Mouse (Mus musculus) olfactory bulb, adult 2 months (tissue): ENCODE data around the gene Ube2h. TPM values are rescaled to one million over a fixed set of nuclear protein-coding genes. Genes with fewer than 3 reads are reported as not detected.

Experiments
- H3K27ac ChIP-seq: fragments of 200-500 bp; 2 replicates; pipeline ENCODE4 v1.5.1; 2012; ENCODE audit warnings: low read depth, low read length; ENCODE audit not compliant: insufficient read depth
- H3K4me1 ChIP-seq: fragments of 200-500 bp; 2 replicates; pipeline ENCODE4 v1.6.1; 2012; ENCODE audit warnings: low read length; ENCODE audit not compliant: control insufficient read depth, insufficient read depth
- H3K4me3 ChIP-seq: fragments of 200-500 bp; 2 replicates; pipeline ENCODE4 v1.5.1; 2012; ENCODE audit warnings: mild to moderate bottlenecking, low read depth, low read length, moderate library complexity; ENCODE audit not compliant: insufficient read depth
- CTCF ChIP-seq: fragments of 200-500 bp; IDR thresholded peaks from 2 replicates; pipeline ENCODE4 v1.5.1; 2012; ENCODE audit warnings: low read depth, mild to moderate bottlenecking, low read length, moderate library complexity; ENCODE audit not compliant: insufficient read depth
- POLR2A ChIP-seq: fragments of 200-500 bp; IDR thresholded peaks from 2 replicates; pipeline ENCODE4 v1.6.1; 2012; ENCODE audit warnings: mild to moderate bottlenecking, low read depth, low read length, moderate library complexity; ENCODE audit not compliant: insufficient read depth
- WGBS: fragments of 180-500 bp; shearing (Covaris S2); methylation state at CpG from one replicate; pipeline ENCODE4 v1.1.7; 2018; 5-methylcytosine and 5-hydroxymethylcytosine counted together
- polyA plus RNA-seq: library from polyadenylated mRNA; stranded (reverse); fragments of >200 nt; gene quantifications from 2 replicates; pipeline ENCODE4 v1.2.4, GENCODE M21; 2012; ENCODE audit warnings: low replicate concordance; ENCODE audit not compliant: missing spikeins, insufficient read depth, insufficient read length

The Ube2h gene
- polyA plus RNA-seq, 1 experiment = not detected

DNA sequence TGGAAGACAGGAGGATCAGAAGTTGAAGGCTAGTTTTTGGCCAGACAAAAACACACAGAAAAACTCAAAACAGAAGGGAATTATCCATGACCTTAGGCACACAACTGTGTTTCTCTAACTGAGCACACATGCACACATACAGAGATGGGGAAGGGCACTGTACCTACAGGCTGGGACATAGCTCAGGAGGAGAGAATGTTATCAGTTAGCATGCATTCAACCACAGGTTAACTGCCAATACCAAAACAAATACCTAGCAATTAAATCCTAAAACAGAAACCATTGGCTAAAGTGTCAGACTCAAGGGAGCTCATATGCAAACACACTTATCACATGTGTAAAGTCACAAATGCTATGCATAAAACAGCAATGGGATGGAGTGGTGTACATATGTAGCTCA is 20.2 kb downstream of the Ube2h start:
- TF ChIP-seq POLR2A (no peak), CTCF (no peak)
- H3K4me3 ChIP-seq = no peak overlapping the region
- peaks cover 3% of the 10 kb centered on the region; the same call in 1 of the 2 replicates for H3K4me1 ChIP-seq
- H3K27ac ChIP-seq = no peak overlapping the region

GRCm38 (mm10) chr6:30282361-30282760 is 22.0 kb downstream of the Ube2h start:
- TF ChIP-seq CTCF (no peak), POLR2A (no peak)
- Histone ChIP-seq H3K4me1 (peaks cover 3% of the 10 kb centered on the region), H3K4me3 (no peak overlapping the region), H3K27ac (no peak overlapping the region)
- 62% methylated on average over 2 of the region's 2 CpGs for WGBS

DNA sequence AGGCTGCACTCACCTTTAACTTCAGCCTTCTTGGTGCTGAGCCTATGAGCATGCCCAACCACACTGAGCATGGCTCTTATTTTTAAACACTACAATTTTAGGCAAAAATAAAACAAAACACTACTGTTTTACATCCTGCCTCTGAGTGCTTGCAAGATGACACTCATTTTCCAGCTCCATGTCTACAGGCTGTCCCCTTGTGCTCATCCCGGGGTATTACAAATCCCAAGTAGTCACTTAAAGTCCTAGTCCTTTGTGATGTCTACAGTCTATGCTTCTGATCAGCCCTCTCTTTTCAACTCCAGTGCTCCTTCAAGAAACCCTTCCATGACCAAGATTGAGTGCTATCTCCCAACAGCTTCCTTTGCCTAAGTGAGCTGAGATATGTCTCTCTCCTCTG is 26.0 kb downstream of the Ube2h start:
- Histone ChIP-seq H3K27ac (no peak overlapping the region), H3K4me1 (peaks cover 9% of the 10 kb centered on the region), H3K4me3 (no peak overlapping the region)
- 45% methylated on average over 1 of the region's 1 CpGs for WGBS
- TF ChIP-seq CTCF (no peak), POLR2A (no peak)

DNA sequence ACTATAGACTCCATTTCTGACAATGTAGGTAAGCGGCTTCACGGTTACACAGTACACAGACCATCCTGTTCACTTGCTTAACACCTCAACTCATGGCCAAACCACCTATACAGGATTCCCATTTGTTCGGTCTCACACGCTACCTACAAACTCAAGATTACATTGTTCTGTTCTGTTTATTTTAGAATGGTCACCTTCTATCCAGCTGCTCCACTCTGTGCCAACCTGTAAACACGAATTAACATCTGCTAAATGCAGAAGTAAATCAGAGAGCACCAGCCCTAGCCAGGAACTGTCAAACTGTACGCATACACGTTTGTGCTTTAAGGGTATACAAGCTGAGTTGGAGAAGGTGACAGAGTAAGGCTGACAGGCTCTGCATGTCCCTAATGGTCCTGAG is 27.5 kb downstream of the Ube2h start:
- WGBS = 79% methylated on average over 7 of the region's 7 CpGs
- H3K4me3 ChIP-seq = no peak overlapping the region
- peaks cover 11% of the 10 kb centered on the region for H3K4me1 ChIP-seq
- H3K27ac ChIP-seq = no peak overlapping the region
- TF ChIP-seq CTCF (no peak), POLR2A (no peak)

DNA sequence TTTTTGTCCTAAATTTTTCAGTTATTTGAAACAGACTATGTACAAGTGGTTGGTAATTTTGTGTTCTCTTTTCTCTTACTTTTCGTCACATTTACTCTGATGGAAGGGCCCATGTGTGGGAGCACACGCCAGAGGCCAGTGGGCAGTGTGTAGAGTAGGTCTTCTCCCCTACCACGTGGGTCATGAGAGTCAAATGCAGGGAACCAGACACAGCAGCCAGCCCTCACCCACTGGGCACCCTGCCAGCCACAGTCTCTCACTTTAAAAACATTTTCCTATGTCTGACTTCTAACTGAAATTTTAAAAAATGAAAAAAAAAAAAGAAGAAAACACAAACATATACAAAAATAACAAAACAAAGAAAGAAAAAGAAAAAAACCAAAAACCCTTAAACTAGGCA is 28.0 kb downstream of the Ube2h start:
- TF ChIP-seq CTCF (no peak), POLR2A (no peak)
- Histone ChIP-seq H3K27ac (no peak overlapping the region), H3K4me3 (no peak overlapping the region), H3K4me1 (peaks cover 11% of the 10 kb centered on the region)
- WGBS = 51% methylated on average over 3 of the region's 3 CpGs

- Histone ChIP-seq H3K4me3 (no peak overlapping the region), H3K27ac (no peak overlapping the region; the same call in 1 of the 2 replicates), H3K4me1 (peaks cover 14% of the 10 kb centered on the region)
- TF ChIP-seq CTCF (no peak), POLR2A (no peak)
- WGBS = 55% methylated on average over 5 of the region's 5 CpGs
These were observed 29.0 kb downstream of the Ube2h start for GRCm38 (mm10) chr6:30275159-30275847.

- peaks cover 14% of the 10 kb centered on the region for H3K4me1 ChIP-seq
- TF ChIP-seq POLR2A (no peak), CTCF (no peak)
- no peak overlapping the region for H3K4me3 ChIP-seq
- WGBS = 40% methylated on average over 3 of the region's 3 CpGs
- no peak overlapping the region for H3K27ac ChIP-seq
These were observed 31.4 kb downstream of the Ube2h start for GRCm38 (mm10) chr6:30272911-30273310.

DNA sequence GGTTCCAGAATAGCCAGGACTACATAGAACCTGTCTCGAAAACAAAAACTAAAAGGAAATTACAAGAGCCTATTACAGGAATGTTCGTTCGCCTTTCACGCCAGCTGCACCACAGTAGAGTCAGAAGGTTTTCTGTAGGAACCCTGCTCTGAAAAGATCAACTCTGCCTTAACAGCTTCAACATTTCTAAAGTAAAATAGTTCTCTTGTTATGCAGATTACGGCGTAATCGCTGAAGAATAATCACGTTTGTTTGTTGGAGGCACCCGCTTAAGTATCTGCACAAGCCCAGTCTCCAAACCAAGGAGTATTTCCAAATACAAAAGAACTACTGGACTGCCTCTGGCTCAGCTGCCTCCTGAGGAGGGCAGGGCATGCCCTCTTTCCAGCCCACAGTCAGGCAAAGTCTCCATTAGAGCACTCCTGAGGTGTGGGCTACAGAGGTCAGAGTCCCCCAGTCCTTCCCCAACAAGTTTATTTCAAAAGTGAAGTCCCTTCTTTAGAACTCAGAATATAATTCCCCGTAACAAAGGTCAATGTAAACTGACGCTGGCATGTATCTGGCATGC is 31.9 kb downstream of the Ube2h start:
- TF ChIP-seq CTCF (no peak), POLR2A (no peak)
- 48% methylated on average over 11 of the region's 11 CpGs for WGBS
- Histone ChIP-seq H3K27ac (no peak overlapping the region), H3K4me3 (no peak overlapping the region), H3K4me1 (peaks cover 11% of the 10 kb centered on the region)

- Histone ChIP-seq H3K4me3 (no peak overlapping the region), H3K27ac (no peak overlapping the region), H3K4me1 (0 out of 2 replicates have a peak, but pooled peaks cover 5% of the 10 kb centered on the region)
- WGBS = 46% methylated on average over 5 of the region's 5 CpGs
- TF ChIP-seq CTCF = no peak
- TF ChIP-seq POLR2A = no peak
These were observed 34.5 kb downstream of the Ube2h start for GRCm38 (mm10) chr6:30269846-30270245.

DNA sequence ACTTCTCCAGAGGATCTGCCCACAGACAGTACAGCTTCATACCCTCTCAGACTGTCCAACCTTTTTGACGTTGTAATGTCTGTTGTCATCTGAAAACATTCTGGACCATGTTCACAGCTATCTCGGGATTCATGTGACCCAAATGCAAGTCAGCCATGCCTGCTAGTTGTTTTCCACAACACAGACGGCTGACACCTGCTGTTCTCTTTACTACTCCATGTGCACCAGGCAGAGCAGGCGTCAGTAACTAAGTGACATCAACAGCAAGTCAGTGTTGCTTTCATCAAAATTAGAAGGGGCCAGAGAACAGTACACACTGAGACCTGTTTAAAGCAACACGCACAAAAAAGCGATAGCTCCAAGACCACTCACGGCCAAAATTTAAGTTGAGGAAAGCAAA is 36.9 kb downstream of the Ube2h start:
- TF ChIP-seq POLR2A (no peak), CTCF (no peak)
- H3K4me3 ChIP-seq = no peak overlapping the region
- WGBS = 79% methylated on average over 7 of the region's 7 CpGs
- H3K4me1 ChIP-seq = 0 out of 2 replicates have a peak, but pooled peaks cover 3% of the 10 kb centered on the region
- no peak overlapping the region for H3K27ac ChIP-seq
